Mouse (Mus musculus): ENCODE results near the gene Tnfrsf17.
"Not testable (repeated sequence)": the region's sequence is repeated elsewhere in the genome, so short reads cannot be mapped to it uniquely, and the experiment has no call there.

The Tnfrsf17 gene

GRCm38 (mm10) chr16:11313512-11313911, at the start of gene Tnfrsf17:
Gene Tnfrsf17, plus strand, starts transcription at chr16:11313812.
- DNase-seq = no peak

GRCm38 (mm10) chr16:11266556-11266955, 47.1 kb upstream of the Tnfrsf17 start:
- peak; percentile 78 to 84 for DNase-seq

GRCm38 (mm10) chr16:11269808-11270207, 43.8 kb upstream of the Tnfrsf17 start:
- DNase-seq = no peak

GRCm38 (mm10) chr16:11270642-11271041, 43.0 kb upstream of the Tnfrsf17 start:
- DNase-seq = no peak

GRCm38 (mm10) chr16:11271073-11271472, 42.5 kb upstream of the Tnfrsf17 start:
- no peak for DNase-seq

GRCm38 (mm10) chr16:11276888-11277287, 36.7 kb upstream of the Tnfrsf17 start:
- no peak for DNase-seq

- DNase-seq = no peak
Observed at GRCm38 (mm10) chr16:11278778-11279177, 34.8 kb upstream of the Tnfrsf17 start.

GRCm38 (mm10) chr16:11282655-11283232, 30.9 kb upstream of the Tnfrsf17 start:
- DNase-seq = peak; percentile 6 to 37

- DNase-seq = no peak
Observed at GRCm38 (mm10) chr16:11284881-11285280, 28.7 kb upstream of the Tnfrsf17 start.

GRCm38 (mm10) chr16:11285949-11286348, 27.7 kb upstream of the Tnfrsf17 start:
- DNase-seq = no peak

- not testable (repeated sequence) for DNase-seq
Observed at GRCm38 (mm10) chr16:11288873-11289272, 24.7 kb upstream of the Tnfrsf17 start.

- DNase-seq = not testable (repeated sequence)
Observed at GRCm38 (mm10) chr16:11295583-11295982, 18.0 kb upstream of the Tnfrsf17 start.

GRCm38 (mm10) chr16:11297700-11298099, 15.9 kb upstream of the Tnfrsf17 start:
- peak in 1 of 2 experiments; percentile 44 for DNase-seq

GRCm38 (mm10) chr16:11303741-11304140, 9.9 kb upstream of the Tnfrsf17 start:
- DNase-seq = no peak

- no peak for DNase-seq
Observed at GRCm38 (mm10) chr16:11305531-11305930, 8.1 kb upstream of the Tnfrsf17 start.

GRCm38 (mm10) chr16:11315786-11316320, 2.2 kb downstream of the Tnfrsf17 start:
- DNase-seq = peak in 1 of 2 experiments; percentile 66

- no peak for DNase-seq
Observed at GRCm38 (mm10) chr16:11316748-11317147, 3.1 kb downstream of the Tnfrsf17 start.

GRCm38 (mm10) chr16:11317324-11317723, 3.7 kb downstream of the Tnfrsf17 start:
- no peak for DNase-seq

GRCm38 (mm10) chr16:11322409-11323323, 9.1 kb downstream of the Tnfrsf17 start, which contains the start of gene Snx29:
Gene Snx29, plus strand, starts transcription at chr16:11322908.
- peak; percentile 95 to 98 for DNase-seq

- peak; percentile 66 to 72 for DNase-seq
Observed at GRCm38 (mm10) chr16:11323324-11324051, 9.9 kb downstream of the Tnfrsf17 start.

GRCm38 (mm10) chr16:11330081-11330800, 16.6 kb downstream of the Tnfrsf17 start:
- DNase-seq = peak; percentile 34 to 52

- no peak for DNase-seq
Observed at GRCm38 (mm10) chr16:11331030-11331429, 17.4 kb downstream of the Tnfrsf17 start.
